Mouse (Mus musculus): Measurements from ENCODE around the gene Mzf1. TPM values are rescaled to one million over a fixed set of nuclear protein-coding genes. Genes with fewer than 3 reads are reported as not detected.

Gene Mzf1
- total RNA-seq, 2 experiments from 2014 or later: 13.7 to 14.9 TPM

DNA sequence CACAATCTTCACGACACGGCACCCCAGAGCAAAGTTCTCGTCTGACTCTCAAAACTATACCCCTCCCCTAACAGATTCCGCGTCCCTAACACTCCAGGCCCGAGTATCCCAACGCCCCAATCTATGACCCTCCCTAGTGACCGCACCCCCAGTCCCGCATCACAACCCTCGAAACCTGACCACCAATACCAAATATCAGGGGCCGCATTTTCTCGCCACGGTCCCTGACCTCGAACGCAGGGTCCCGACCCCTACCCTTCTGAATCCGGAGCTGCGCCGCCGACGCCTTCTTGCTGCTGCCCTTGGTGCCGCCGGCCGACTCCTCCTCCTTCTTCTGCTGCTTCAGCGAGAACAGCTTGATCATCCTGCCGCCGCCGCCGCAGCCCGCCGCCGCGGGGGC lies 17.2 kb downstream of the Mzf1 start:
- no peak for DNase-seq (ENCODE audit: low spot score in 2 of 2)
- intact Hi-C loops (cut with DNase I): loop anchor here (5.0 to 10.0 kb wide), 3 partner anchors 60 to 553 kb away; partner anchors contain the start of genes Rps5 and Zfp446

DNA sequence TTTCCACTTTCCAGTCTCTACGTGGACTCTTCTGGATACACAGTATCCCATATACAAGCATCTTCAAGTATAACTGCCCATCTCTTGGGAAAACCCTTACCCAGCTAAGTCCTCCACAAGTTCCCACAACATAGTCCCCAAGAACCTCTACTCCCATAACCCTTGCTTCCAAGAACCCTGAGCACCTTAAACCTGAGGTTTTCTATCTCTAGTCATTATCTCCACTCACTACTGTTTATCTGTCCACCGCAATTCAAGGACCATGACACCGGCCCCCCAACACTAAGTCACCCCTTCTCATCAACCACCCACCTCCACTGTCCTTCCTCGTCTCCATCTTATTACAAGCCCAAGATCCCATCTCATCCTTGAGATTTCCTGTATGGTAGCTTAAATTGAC lies 17.8 kb downstream of the Mzf1 start:
- no peak for DNase-seq (ENCODE audit: low spot score in 2 of 2)
- intact Hi-C loops (cut with DNase I): loop anchor here (5.0 to 10.0 kb wide), 3 partner anchors 60 to 552 kb away; partner anchors contain the start of genes Rps5 and Zfp446

DNA sequence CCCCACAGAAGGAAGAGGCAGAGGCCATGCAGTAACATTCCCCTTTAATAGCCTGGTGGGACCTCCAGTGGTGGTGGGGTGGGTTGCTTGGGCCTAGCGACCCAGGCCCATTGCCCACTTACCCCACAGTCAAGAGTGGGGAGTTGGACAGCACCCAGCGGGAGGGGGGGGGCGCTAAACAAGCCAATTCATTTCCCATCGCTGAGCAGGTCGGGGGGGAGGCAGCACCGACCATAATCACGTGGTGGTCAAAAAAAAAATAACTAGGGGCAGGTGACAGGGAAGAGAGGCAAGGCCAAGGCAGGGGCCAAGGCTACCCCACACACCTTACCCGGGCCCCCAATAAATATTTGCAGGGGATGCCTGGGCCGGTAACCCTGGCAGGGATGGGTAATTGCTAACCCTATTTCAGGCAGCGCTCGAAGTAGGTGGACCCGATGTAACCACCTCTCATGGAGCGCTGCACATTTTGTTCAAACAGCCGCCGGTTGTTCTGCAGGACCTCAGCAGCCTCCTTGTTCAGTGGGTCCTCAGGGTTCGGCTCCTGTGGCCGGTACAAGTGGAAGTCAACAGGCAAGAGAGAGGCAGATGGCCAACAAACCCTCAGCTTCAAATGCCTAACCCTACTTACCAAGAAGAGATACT lies 19.2 kb downstream of the Mzf1 start:
- DNase-seq (ENCODE audit: low spot score in 2 of 2): peak in 1 of 2 experiments; percentile 11
- intact Hi-C loops (cut with DNase I): loop anchor here (5.0 to 10.0 kb wide), 3 partner anchors 58 to 551 kb away; partner anchors contain the start of genes Rps5 and Zfp446

DNA sequence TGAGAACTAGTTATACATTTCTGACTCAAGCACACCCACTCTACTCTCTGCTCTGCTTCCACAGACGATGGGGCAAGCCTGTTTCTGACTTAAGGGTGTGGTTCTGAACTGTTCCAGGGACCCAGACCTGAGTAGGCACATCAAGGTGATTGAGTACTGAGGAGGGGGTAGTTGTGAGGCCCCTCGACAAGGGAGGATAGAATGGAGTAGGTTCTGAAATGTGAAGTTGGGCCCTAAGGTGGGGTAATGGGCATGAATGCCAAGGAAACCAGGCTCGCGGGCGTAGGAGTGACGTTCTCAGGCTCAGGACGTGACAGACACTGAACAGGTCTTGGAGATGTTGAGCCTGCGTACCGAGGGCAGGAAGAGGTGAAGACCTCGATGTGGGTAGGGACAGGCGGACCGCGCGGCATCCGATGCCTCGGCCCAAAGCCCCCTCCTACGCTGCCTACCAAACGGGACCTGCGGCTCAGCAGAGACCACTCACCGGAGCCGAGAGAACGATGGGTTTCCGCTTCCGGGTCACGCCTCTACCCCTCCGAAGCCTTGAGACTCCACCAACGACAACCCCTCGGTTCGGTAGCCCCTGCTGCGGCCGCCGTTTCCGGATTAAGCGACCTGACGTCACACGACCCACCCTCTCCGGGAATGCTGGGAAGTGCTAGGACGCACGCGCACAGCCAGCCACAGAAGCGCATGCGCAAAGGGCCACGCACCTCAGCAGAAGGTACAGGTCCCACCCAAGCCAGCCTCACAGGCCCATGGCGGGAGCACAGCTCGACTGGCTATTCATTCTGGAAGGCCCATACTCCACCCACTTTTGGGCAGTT lies 20.2 kb downstream of the Mzf1 start, which contains the start of gene Chmp2a:
Gene Chmp2a, minus strand, starts transcription at position 660 of the 830 bp plus-strand sequence.
- intact Hi-C loops (cut with DNase I): loop anchor here (1.0 to 10.0 kb wide), 2 partner anchors 9 to 550 kb away; no protein-coding TSS in a partner anchor
- peak; percentile 98 to 99 for DNase-seq (ENCODE audit: low spot score in 2 of 2)

DNA sequence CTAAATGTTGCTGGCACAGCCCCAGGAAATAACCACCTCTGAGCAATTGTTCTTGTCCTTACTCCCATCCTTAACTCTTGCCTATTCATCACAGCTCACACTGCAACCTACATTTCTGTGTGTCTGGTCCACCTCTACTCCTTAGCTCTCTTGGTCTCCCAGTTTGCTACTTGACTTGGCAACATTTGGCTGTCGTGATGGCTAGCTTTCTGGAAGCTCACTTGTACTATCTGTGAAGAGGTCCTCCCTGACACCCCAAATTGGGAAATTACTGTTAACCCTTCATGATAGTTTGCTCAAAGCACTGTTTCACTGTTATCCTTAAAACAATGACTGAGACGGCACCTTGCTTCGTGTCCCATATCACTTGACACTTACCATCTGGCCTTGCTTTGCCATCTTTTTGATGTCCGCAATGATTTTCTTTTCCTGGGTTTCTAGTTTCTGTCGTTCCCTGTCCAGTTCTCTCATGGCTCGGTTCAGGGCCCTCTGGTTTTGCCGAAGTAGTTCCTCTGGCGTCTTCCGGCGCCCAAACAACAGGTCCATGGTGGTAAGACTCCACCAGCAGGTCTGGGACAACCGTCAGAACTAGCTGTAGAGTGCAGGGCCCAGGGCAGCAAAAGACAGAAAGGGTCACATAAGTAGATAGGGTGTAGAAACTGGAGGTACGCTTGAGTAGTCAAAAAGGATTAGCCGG lies 21.0 kb downstream of the Mzf1 start:
- DNase-seq (ENCODE audit: low spot score in 2 of 2): no peak
- intact Hi-C loops (cut with DNase I): loop anchor here (1.0 to 10.0 kb wide), 2 partner anchors 8 to 549 kb away; no protein-coding TSS in a partner anchor

DNA sequence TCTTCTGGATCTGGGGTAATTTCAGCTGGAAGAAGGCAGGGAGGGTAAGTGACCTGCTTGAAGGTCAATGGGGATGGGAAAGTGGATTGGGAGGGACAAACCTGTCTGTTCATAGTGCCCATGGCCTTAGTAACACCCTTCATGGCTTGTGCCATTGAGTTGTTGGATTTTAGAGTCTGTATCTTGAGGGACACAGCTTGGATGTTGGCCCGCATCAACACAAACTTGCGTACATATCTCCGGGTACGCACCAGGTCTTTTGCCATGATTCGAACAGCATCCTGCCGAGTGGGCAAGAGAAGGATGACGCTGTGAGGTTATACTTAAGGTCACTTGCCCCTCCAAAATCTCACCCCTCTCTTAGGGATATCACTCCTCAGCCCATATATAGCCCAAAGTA lies 22.0 kb downstream of the Mzf1 start:
- intact Hi-C loops (cut with DNase I): loop anchor here (10.0 kb wide), 1 partner anchor 548 kb away; no protein-coding TSS in a partner anchor

DNA sequence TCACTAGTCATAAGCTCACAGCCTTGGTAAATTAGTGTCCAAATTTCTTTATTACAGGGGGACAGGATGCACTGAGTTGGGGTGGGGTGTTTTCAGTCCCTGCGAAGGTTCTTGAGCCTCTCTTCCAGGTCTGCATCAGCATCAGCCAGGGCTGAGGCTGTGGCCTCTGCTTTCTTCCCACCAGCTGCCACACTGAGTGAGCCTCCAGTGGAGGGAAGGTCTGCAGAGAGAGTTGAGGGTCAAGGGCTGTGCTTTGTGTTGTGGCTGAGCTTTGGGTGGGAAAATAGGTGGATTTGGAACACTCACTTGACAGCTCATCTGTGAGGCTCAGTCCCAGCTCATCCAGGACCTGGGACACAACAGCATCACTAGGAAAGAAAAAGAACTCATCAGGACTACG lies 22.6 kb downstream of the Mzf1 start:
- intact Hi-C loops (cut with DNase I): loop anchor here (10.0 kb wide), 1 partner anchor 547 kb away; no protein-coding TSS in a partner anchor

More for the DNA sequence above, 22.0 kb downstream of the Mzf1 start:
- DNase-seq (ENCODE audit: low spot score in 2 of 2): no peak

DNA sequence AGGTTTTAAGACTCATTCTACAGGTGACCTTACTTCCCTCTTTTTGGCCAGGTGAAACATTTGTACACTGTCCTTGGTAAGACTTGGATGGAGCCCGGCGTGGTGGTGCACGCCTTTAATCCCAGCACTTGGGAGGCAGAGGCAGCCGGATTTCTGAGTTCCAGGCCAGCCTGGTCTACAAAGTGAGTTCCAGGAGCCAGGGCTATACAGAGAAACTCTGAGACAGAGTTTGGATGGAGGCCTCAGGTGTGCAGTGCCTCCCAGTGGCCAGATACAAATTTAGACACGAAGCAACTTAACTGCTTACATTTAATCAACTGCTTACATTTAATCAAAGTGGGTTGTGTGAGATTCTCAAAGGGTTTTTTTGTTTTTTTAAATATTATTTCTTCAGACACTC lies 23.5 kb downstream of the Mzf1 start:
- no peak for DNase-seq (ENCODE audit: low spot score in 2 of 2)
- intact Hi-C loops (cut with DNase I): loop anchor here (10.0 kb wide), 1 partner anchor 546 kb away; no protein-coding TSS in a partner anchor

More for the DNA sequence above, 22.6 kb downstream of the Mzf1 start:
- no peak for DNase-seq (ENCODE audit: low spot score in 2 of 2)

DNA sequence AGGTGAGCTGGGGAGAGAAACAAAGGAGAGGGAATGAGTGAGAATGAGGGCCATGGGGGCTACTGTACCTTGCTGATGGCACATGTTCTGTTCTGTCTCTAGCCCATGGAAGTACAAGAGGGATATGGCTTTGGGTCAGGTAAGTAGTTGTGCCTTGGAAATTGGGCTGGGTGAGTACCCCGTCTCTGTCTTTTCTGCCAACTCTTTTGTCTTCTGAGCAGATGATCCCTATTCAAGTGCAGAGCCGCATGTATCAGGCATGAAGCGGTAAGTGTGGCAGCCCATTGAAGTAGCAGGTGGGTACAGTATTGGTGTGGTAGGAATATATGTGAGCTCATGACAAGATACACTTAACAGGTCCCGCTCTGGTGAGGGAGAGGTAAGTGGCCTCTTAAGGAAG lies 25.6 kb downstream of the Mzf1 start:
- DNase-seq (ENCODE audit: low spot score in 2 of 2): no peak
- intact Hi-C loops (cut with DNase I): no loop called here

DNA sequence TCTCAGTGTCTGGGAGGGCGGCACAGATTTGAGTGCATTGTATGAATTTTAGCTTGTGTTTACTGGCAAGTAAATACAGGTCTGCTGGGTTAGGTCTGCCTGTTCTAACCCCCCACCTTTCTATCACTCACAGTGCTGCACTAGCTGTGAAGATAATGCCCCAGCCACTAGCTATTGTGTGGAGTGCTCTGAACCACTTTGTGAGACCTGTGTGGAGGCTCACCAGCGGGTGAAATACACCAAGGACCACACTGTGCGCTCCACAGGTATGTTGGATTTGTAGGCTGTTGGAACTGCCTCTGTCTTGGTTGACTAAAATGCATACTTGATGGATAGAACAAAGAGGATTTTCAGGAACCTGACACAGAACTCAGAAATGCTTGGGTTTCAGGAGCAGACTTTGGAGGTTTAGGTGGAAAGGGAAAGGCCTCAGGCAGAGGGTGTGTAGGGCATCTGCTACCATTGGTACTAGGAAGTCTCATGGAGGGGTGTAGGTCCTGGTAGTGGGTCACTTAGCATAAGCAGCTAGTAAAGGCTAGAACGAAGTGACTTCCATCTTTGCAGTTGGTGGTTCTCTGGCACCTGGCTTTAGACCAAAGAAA lies 29.0 kb downstream of the Mzf1 start:
- no peak for DNase-seq (ENCODE audit: low spot score in 2 of 2)

DNA sequence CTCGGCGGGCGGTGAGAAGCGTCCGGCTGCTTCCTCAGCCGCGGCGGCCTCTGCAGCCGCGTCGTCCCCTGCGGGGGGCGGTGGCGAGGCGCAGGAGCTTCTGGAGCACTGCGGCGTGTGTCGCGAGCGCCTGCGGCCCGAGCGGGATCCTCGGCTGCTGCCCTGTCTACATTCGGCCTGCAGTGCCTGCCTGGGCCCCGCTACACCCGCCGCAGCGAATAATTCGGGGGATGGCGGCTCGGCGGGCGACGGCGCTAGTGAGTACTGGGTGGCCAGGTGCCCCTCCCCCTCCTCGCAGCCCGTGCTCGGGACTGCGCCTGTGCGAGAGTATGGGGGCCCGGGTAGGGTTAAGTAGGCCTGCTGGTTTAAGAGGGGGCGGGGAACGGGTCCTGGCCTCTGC lies 29.8 kb downstream of the Mzf1 start:
- intact Hi-C loops (cut with DNase I): loop anchor here (1.0 to 2.0 kb wide), 2 partner anchors 9 to 16 kb away; partner anchors contain the start of gene Chmp2a
- DNase-seq (ENCODE audit: low spot score in 2 of 2): peak; percentile 80 to 82

More for the DNA sequence above, 29.0 kb downstream of the Mzf1 start:
- intact Hi-C loops (cut with DNase I): loop anchor here (1.0 to 2.0 kb wide), 2 partner anchors 9 to 17 kb away; partner anchors contain the start of gene Chmp2a

DNA sequence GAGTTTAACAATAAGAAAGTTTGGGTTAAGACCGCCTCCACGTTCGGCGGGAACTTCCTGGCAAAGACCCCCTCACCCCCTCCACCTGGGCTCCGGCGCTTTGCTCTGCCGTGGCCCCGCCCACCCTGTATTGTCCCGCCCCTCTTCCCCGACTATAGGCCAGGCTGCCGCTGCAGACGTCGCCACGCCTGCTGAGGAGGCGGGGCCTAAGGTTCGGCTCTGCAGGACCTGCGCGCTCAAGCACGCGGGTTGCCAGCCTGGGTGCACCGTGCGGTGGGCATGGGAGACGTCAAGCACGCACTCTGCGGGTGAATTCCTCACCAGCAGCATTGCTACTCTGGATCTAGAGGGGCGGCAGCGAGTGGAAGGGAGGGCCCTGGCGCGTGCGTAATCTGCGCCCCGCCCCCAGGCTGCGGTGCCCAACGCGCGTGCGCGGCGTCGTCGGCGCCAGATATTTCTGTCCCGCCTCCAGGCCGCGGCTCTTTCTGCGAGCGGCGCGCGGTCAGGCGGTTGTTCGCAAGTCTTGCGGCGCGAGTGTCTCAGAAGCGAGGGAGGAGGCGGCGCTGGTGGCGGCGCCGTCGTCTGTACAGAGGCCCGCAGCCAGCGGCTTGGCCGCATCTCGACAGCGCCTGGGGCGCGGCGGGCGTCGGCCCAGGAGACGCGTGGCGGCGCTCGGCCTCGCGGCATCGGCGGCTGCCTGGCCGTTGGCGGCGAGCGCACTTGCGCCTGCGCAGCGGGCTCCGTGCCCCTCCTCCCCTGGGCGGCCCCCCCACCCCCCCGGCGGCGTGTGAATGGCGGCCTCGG lies 30.4 kb downstream of the Mzf1 start:
- intact Hi-C loops (cut with DNase I): loop anchor here (2.0 kb wide), 1 partner anchor 15 kb away; no protein-coding TSS in a partner anchor
- DNase-seq (ENCODE audit: low spot score in 2 of 2): peak; percentile 94 to 98

DNA sequence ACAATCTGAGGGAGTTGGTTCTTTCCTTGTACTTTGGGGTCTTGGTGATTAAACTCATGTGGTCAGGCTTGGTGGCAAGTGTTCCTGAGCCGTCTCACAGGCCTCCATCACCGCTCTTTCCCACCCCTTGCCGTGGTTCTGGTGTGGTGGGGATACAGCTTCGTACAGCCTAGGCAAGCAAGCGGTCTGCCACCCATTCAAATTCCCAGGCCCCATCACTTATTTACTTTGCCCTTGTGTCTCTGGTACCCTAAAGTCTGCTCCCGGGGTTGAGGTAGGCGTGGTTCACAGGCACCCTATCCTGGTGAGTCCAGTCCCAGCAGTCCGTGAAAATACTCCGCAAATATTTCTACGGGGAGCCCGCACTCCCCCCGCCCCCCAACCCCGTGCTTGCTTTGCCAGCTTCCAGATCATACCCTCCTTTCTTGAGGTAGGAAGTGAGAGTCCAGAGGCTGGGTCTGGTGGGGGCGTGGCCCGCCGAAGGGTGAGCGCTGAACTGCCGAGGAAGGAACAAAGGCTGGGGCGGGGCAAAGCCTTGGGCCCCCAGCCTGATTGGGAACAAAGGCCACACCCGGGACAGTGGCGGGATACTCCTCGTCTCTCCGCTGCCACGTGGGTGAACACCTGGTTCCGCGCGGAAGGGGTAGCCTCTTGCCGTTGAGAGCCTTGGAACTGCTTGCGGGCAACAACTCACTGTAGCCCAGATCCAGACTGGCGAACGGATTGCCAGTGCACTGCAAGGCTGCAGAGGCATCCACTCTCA lies 31.6 kb downstream of the Mzf1 start:
- intact Hi-C loops (cut with DNase I): no loop called here
- peak in 1 of 2 experiments; percentile 28 for DNase-seq (ENCODE audit: low spot score in 2 of 2)

DNA sequence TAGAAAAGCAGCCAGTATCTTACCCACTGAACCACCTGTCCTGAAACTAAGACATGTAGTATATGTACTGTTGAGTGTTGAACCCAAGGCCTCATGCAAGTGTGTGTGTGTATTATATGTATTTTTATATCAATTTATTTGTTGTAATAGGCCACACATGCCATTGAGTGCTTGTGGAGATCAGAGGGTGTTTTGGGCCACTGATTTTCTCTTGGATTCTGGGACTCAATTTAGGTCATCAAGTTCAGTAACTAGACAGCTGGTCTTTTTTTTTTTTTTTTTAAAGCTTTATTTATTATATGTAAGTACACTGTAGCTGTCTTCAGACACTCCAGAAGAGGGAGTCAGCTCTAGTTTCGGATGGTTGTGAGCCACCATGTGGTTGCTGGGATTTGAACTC lies 39.3 kb downstream of the Mzf1 start:
- no peak for DNase-seq (ENCODE audit: low spot score in 2 of 2)
- intact Hi-C loops (cut with DNase I): no loop called here

DNA sequence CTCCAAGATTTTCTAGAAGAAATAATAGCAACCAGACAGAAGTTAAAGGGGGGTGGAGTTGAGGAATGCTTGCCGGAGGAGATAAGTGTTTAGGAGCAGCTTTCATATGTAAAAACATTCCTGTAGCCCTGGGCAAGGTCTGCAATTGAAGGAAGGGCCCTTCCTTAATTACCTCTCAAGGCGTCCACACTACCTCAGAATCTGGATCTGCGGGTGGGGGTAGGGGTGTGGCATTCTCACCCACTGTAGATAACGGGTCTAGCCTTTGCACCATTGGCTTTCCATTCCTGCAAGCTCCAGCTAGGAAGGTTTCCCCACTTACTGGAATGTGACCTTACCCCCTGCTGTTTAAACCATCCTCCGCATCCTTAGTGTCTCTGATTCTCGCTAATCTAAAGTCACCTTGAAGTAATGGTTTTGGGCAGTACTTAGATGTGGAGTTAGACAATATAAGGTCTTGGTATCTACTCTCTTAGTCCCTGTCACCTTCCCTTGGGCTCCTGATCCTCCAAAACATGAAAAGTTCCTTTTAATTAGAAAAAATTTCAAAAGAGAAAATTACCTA lies 40.2 kb downstream of the Mzf1 start:
- intact Hi-C loops (cut with DNase I): no loop called here
- DNase-seq (ENCODE audit: low spot score in 2 of 2): no peak

DNA sequence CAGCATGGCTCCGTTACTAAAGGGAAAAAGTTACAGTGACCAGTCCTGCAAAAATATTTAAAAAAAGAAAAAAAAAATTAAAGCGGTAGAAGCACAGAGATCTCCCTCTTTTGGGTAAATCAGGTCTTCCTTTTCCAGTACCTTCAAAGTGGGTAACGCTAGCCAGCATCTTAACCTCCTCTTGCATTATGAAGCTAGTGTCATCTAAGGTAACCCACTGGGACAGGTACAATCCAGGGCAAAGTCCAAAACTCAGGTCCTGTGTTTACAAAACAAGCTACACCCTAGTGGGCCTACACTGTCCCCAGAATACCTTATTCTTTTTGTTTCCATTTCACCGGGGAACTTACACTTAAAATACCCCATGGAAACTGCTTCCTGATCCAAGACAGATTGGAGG lies 40.9 kb downstream of the Mzf1 start:
- DNase-seq (ENCODE audit: low spot score in 2 of 2): no peak
- intact Hi-C loops (cut with DNase I): no loop called here
